Mouse (Mus musculus) forebrain, postnatal 0 days (tissue): ENCODE measurements around the gene Zcchc2. TPM values are rescaled to one million over a fixed set of nuclear protein-coding genes. Genes with fewer than 3 reads are reported as not detected.

Experiments used
- ATAC-seq: fragments of 200-750 bp; cut with Nextera tagmentation; 2 replicates; pipeline ENCODE4 v1.8.0; 2017; ENCODE audit warnings: mild to moderate bottlenecking, moderate library complexity
- DNase-seq: peaks from one replicate; pipeline ENCODE4 v3.0.0-alpha.2; 2015
- H3K27ac ChIP-seq: fragments of 300-500 bp; sonication (generic); 2 replicates; pipeline ENCODE4 v1.5.1; 2014; ENCODE audit warnings: low read depth, mild to moderate bottlenecking, antibody characterized with exemption, low read length, moderate library complexity, mixed read lengths
- H3K27me3 ChIP-seq: fragments of 300-500 bp; sonication (generic); 2 replicates; pipeline ENCODE4 v1.6.1; 2014; ENCODE audit warnings: mild to moderate bottlenecking, low read length, mixed read lengths; ENCODE audit not compliant: insufficient read depth
- H3K36me3 ChIP-seq: fragments of 300-500 bp; sonication (generic); 2 replicates; pipeline ENCODE4 v1.6.1; 2014; ENCODE audit warnings: mild to moderate bottlenecking, moderate library complexity; ENCODE audit not compliant: insufficient read depth
- H3K4me1 ChIP-seq: fragments of 300-500 bp; sonication (generic); 2 replicates; pipeline ENCODE4 v1.6.1; 2014; ENCODE audit warnings: antibody characterized with exemption; ENCODE audit not compliant: insufficient read depth
- H3K4me2 ChIP-seq: fragments of 300-500 bp; sonication (generic); 2 replicates; pipeline ENCODE4 v1.6.1; 2014; ENCODE audit warnings: low read depth, mild to moderate bottlenecking, moderate library complexity
- H3K4me3 ChIP-seq: fragments of 300-500 bp; sonication (generic); 2 replicates; pipeline ENCODE4 v1.5.1; 2014; ENCODE audit warnings: low read depth, low read length, mixed read lengths
- H3K9ac ChIP-seq: fragments of 300-500 bp; sonication (generic); 2 replicates; pipeline ENCODE4 v1.6.1; 2014; ENCODE audit warnings: mild to moderate bottlenecking
- H3K9me3 ChIP-seq: fragments of 300-500 bp; sonication (generic); 2 replicates; pipeline ENCODE4 v1.6.1; 2016; ENCODE audit warnings: low read length
- CTCF ChIP-seq: sonication (generic); IDR thresholded peaks from 2 replicates; pipeline ENCODE4 v1.5.1; 2016; ENCODE audit warnings: antibody characterized with exemption, control low read depth, low read depth
- WGBS: fragments of 180-500 bp; shearing (Covaris S2); extraction: QIAGEN DNeasy Blood & Tissue Kit; methylation state at CpG from one replicate; pipeline ENCODE4 v1.1.7; 2014; 5-methylcytosine and 5-hydroxymethylcytosine counted together
- polyA plus RNA-seq: library from polyadenylated mRNA; unstranded; fragments of >200 nt; fragmentation: Nextera tagmentation; extraction: Ambion mirVana; gene quantifications from 2 replicates; pipeline ENCODE4 v1.2.1, GENCODE M21; 2015
- total RNA-seq: library from RNA; depleted of rRNA; stranded (reverse); fragments of >200 nt; gene quantifications from 2 replicates; pipeline ENCODE4 v1.2.3, GENCODE M21; 2014

Gene Zcchc2
- total and polyA plus RNA-seq, 2 experiments from 2014 or later, result 2.0 to 14.2 TPM

GRCm38 (mm10) chr1:105956057-105956456 lies 34.1 kb upstream of the Zcchc2 start:
- H3K9me3 ChIP-seq, result no peaks in the 10 kb centered on the region
- H3K27ac ChIP-seq, result no peak overlapping the region
- no peak overlapping the region for H3K4me3 ChIP-seq
- 58% methylated on average over 5 of the region's 5 CpGs for WGBS
- H3K36me3 ChIP-seq, result no peaks in the 10 kb centered on the region
- no peaks in the 10 kb centered on the region for H3K27me3 ChIP-seq
- ATAC-seq, result no peak
- H3K4me2 ChIP-seq, result no peak overlapping the region
- H3K9ac ChIP-seq, result no peak overlapping the region
- TF ChIP-seq CTCF, result no peak
- no peaks in the 10 kb centered on the region for H3K4me1 ChIP-seq
- DNase-seq, result no peak

- H3K9ac ChIP-seq, result no peak overlapping the region
- DNase-seq, result no peak
- H3K4me1 ChIP-seq, result no peaks in the 10 kb centered on the region
- no peak overlapping the region for H3K4me2 ChIP-seq
- no peaks in the 10 kb centered on the region for H3K27me3 ChIP-seq
- no peaks in the 10 kb centered on the region for H3K9me3 ChIP-seq
- H3K36me3 ChIP-seq, result no peaks in the 10 kb centered on the region
- 80% methylated on average over 4 of the region's 4 CpGs for WGBS
- no peak overlapping the region for H3K27ac ChIP-seq
- no peak for TF ChIP-seq CTCF
- ATAC-seq, result no peak
- no peak overlapping the region for H3K4me3 ChIP-seq
These were observed 28.7 kb upstream of the Zcchc2 start for GRCm38 (mm10) chr1:105961472-105961871.

- no peak for TF ChIP-seq CTCF
- DNase-seq (no peak), ATAC-seq (no peak)
- H3K9me3 ChIP-seq, result no peaks in the 10 kb centered on the region
- no peak overlapping the region for H3K4me2 ChIP-seq
- no peak overlapping the region for H3K27ac ChIP-seq
- no peak overlapping the region for H3K4me3 ChIP-seq
- H3K9ac ChIP-seq, result no peak overlapping the region
- WGBS, result 71% methylated on average over 7 of the region's 7 CpGs
- no peaks in the 10 kb centered on the region for H3K4me1 ChIP-seq
- H3K36me3 ChIP-seq, result no peaks in the 10 kb centered on the region
- no peaks in the 10 kb centered on the region for H3K27me3 ChIP-seq
These were observed 28.0 kb upstream of the Zcchc2 start for GRCm38 (mm10) chr1:105962084-105962818.

GRCm38 (mm10) chr1:105962852-105963251 lies 27.4 kb upstream of the Zcchc2 start:
- DNase-seq, result no peak
- Histone ChIP-seq H3K9ac (no peak overlapping the region), H3K4me2 (no peak overlapping the region), H3K4me1 (no peaks in the 10 kb centered on the region), H3K27me3 (no peaks in the 10 kb centered on the region), H3K27ac (no peak overlapping the region), H3K4me3 (no peak overlapping the region), H3K36me3 (no peaks in the 10 kb centered on the region), H3K9me3 (no peaks in the 10 kb centered on the region)
- no peak for TF ChIP-seq CTCF
- 91% methylated on average over 9 of the region's 9 CpGs for WGBS
- ATAC-seq, result no peak

GRCm38 (mm10) chr1:105964514-105964913 lies 25.7 kb upstream of the Zcchc2 start:
- H3K4me1 ChIP-seq, result no peaks in the 10 kb centered on the region
- H3K36me3 ChIP-seq, result no peaks in the 10 kb centered on the region
- no peaks in the 10 kb centered on the region for H3K27me3 ChIP-seq
- no peak overlapping the region for H3K27ac ChIP-seq
- no peak for TF ChIP-seq CTCF
- no peak overlapping the region for H3K9ac ChIP-seq
- H3K9me3 ChIP-seq, result no peaks in the 10 kb centered on the region
- WGBS, result 70% methylated on average over 4 of the region's 4 CpGs
- H3K4me2 ChIP-seq, result no peak overlapping the region
- no peak overlapping the region for H3K4me3 ChIP-seq
- ATAC-seq, result no peak
- DNase-seq, result no peak

GRCm38 (mm10) chr1:105965189-105965588 lies 25.0 kb upstream of the Zcchc2 start:
- ATAC-seq (no peak), DNase-seq (no peak)
- Histone ChIP-seq H3K9me3 (no peaks in the 10 kb centered on the region), H3K4me2 (no peak overlapping the region), H3K4me1 (no peaks in the 10 kb centered on the region), H3K36me3 (no peaks in the 10 kb centered on the region), H3K27me3 (no peaks in the 10 kb centered on the region), H3K27ac (no peak overlapping the region), H3K9ac (no peak overlapping the region), H3K4me3 (no peak overlapping the region)
- TF ChIP-seq CTCF, result no peak
- WGBS, result 84% methylated on average over 5 of the region's 5 CpGs

- 76% methylated on average over 10 of the region's 10 CpGs for WGBS
- H3K4me2 ChIP-seq, result no peak overlapping the region
- H3K36me3 ChIP-seq, result no peaks in the 10 kb centered on the region
These were observed 18.6 kb upstream of the Zcchc2 start for GRCm38 (mm10) chr1:105971490-105972170.

More at GRCm38 (mm10) chr1:105971490-105972170, 18.6 kb upstream of the Zcchc2 start:
- Histone ChIP-seq H3K4me1 (no peaks in the 10 kb centered on the region), H3K9ac (no peak overlapping the region), H3K4me3 (no peak overlapping the region), H3K27me3 (no peaks in the 10 kb centered on the region), H3K9me3 (no peaks in the 10 kb centered on the region), H3K27ac (no peak overlapping the region)
- ATAC-seq (no peak), DNase-seq (no peak)
- no peak for TF ChIP-seq CTCF
